Mouse (Mus musculus) hindbrain, postnatal 0 days (tissue): ENCODE measurements around the gene Ruvbl2. TPM values are rescaled to one million over a fixed set of nuclear protein-coding genes. Genes with fewer than 3 reads are reported as not detected.
A peak's percentile ranks its signal among the peaks of the same experiment; 100 is the strongest.

Source experiments
- ATAC-seq: fragments of 200-750 bp; cut with Nextera tagmentation; 2 replicates; pipeline ENCODE4 v1.8.0; 2017; ENCODE audit warnings: mild to moderate bottlenecking, moderate TSS enrichment, moderate library complexity
- DNase-seq: peaks from one replicate; pipeline ENCODE4 v3.0.0-alpha.2; 2015; ENCODE audit warnings: low spot score
- H3K27ac ChIP-seq: fragments of 300-500 bp; sonication (generic); 2 replicates; pipeline ENCODE4 v1.5.1; 2014; ENCODE audit warnings: mild to moderate bottlenecking
- H3K27me3 ChIP-seq: fragments of 300-500 bp; sonication (generic); 2 replicates; pipeline ENCODE4 v1.6.1; 2014; ENCODE audit warnings: low read length, mixed read lengths; ENCODE audit not compliant: insufficient read depth
- H3K36me3 ChIP-seq: fragments of 300-500 bp; sonication (generic); 2 replicates; pipeline ENCODE4 v1.6.1; 2014; ENCODE audit warnings: low read length, mixed read lengths; ENCODE audit not compliant: insufficient read depth
- H3K4me1 ChIP-seq: fragments of 300-500 bp; sonication (generic); 2 replicates; pipeline ENCODE4 v1.6.1; 2014; ENCODE audit warnings: antibody characterized with exemption, low read length, mixed read lengths; ENCODE audit not compliant: insufficient read depth
- H3K4me2 ChIP-seq: fragments of 300-500 bp; sonication (generic); 2 replicates; pipeline ENCODE4 v1.6.1; 2014; ENCODE audit warnings: low read depth, mild to moderate bottlenecking, low read length, moderate library complexity, mixed read lengths
- H3K4me3 ChIP-seq: fragments of 300-500 bp; sonication (generic); 2 replicates; pipeline ENCODE4 v1.5.1; 2014; ENCODE audit warnings: low read length
- H3K9ac ChIP-seq: fragments of 300-500 bp; sonication (generic); replicated peaks from 2 replicates; pipeline ENCODE4 v1.6.1; 2014; ENCODE audit warnings: mild to moderate bottlenecking, low read length, moderate library complexity, mixed read lengths
- H3K9me3 ChIP-seq: fragments of 300-500 bp; sonication (generic); 2 replicates; pipeline ENCODE4 v1.6.1; 2016; ENCODE audit warnings: low read length, mixed read lengths
- CTCF ChIP-seq: IDR thresholded peaks from 2 replicates; pipeline ENCODE4 v1.5.1; 2016; ENCODE audit warnings: antibody characterized with exemption, control low read depth, low read depth
- WGBS: fragments of 180-500 bp; shearing (Covaris S2); extraction: QIAGEN DNeasy Blood & Tissue Kit; methylation state at CpG from one replicate; pipeline ENCODE4 v1.1.7; 2014; 5-methylcytosine and 5-hydroxymethylcytosine counted together
- polyA plus RNA-seq: library from polyadenylated mRNA; unstranded; fragments of >200 nt; fragmentation: Nextera tagmentation; extraction: Ambion mirVana; gene quantifications from 2 replicates; pipeline ENCODE4 v1.2.1, GENCODE M21; 2015
- total RNA-seq: library from RNA; depleted of rRNA; stranded (reverse); fragments of >200 nt; gene quantifications from 2 replicates; pipeline ENCODE4 v1.2.3, GENCODE M21; 2014

Ruvbl2 gene
- total and polyA plus RNA-seq, 2 experiments from 2014 or later, result 82.9 to 147 TPM

DNA sequence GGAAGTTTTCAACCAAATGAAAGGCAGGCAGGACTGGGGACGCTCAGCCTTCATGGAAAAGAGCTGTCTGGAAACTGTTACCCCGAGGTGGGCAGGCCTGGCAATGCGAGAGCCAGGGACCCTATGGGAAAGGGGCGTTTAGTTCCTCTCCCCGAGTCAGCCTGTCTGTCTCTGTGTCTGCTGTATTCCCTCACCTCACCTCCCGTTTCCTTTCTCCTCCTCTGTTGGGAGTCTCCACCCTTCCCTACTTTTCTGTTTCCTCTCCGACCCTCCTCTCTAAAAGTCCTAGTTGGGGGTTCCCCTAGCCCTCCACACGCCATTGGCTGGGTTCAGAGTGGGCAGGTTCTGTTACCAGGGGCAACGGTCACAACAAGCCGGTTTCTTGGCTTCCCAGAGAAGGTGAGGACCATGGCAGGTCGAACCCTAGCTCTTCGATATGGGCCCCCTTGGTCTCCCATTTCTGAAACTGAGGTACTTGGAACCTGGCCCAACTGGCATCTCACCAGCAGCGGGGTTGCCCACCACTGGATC, 19.9 kb downstream of the Ruvbl2 start:
- ATAC-seq (no peak), DNase-seq (no peak)
- H3K9ac ChIP-seq, result no peak overlapping the region
- H3K27me3 ChIP-seq, result peaks cover 45% of the 10 kb centered on the region
- H3K9me3 ChIP-seq, result no peaks in the 10 kb centered on the region
- H3K4me2 ChIP-seq, result no peak overlapping the region
- H3K36me3 ChIP-seq, result peaks cover 21% of the 10 kb centered on the region
- H3K4me3 ChIP-seq, result no peak overlapping the region
- TF ChIP-seq CTCF, result no peak
- no peak overlapping the region for H3K27ac ChIP-seq
- H3K4me1 ChIP-seq, result peaks cover 10% of the 10 kb centered on the region
- WGBS, result 10% methylated on average over 13 of the region's 13 CpGs

DNA sequence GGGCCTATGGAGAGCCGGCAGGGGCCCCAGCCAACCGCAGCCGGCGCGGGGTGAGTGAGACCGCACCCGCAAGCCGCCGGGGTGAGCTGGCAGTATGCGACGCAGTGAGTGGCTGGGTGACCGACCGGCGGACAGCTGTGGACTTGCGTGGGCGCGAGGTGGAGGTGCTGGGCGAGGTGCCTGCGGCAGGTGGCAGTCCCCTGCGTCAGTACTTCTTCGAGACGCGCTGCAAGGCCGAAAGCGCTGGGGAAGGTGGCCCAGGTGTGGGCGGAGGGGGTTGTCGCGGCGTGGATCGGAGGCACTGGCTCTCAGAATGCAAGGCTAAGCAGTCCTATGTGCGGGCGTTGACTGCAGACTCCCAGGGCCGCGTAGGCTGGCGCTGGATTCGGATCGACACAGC, 22.3 kb downstream of the Ruvbl2 start:
- Histone ChIP-seq H3K27ac (no peak overlapping the region), H3K4me3 (peak overlapping the region; percentile 10; the same call in 1 of the 2 replicates), H3K36me3 (no peaks in the 10 kb centered on the region), H3K4me2 (peak overlapping the region; percentile 1; the same call in 1 of the 2 replicates), H3K27me3 (peaks cover 59% of the 10 kb centered on the region), H3K9me3 (no peaks in the 10 kb centered on the region), H3K9ac (no peak overlapping the region), H3K4me1 (peaks cover 10% of the 10 kb centered on the region)
- ATAC-seq (no peak), DNase-seq (no peak)
- no peak for TF ChIP-seq CTCF
- WGBS, result 14% methylated on average over 37 of the region's 37 CpGs

DNA sequence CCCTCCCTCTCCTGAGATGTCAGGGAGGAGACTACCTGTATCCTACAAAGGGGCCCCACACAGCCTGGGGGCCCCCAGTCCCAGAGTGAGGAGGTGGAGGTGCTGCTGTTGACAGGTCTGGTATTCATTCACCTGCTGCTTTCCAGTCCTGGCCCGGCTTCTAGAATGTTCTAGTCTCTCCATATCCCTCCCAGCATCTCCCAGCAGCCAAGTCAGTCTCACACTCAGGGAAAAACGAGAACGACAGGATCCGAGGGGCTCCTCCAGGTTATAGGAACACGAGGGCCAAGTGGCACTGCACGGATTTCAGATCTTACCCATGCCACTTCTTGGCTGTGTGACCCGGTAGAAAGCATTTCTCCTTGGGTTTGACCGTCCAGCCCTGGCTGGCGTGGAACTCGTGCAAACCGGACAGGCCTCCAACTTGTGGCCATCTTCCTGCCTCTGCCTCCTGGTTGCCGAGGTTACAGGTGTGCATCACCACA, 23.1 kb downstream of the Ruvbl2 start:
- Histone ChIP-seq H3K4me3 (no peak overlapping the region), H3K27me3 (peaks cover 62% of the 10 kb centered on the region), H3K36me3 (no peaks in the 10 kb centered on the region), H3K9ac (no peak overlapping the region), H3K9me3 (no peaks in the 10 kb centered on the region), H3K4me2 (no peak overlapping the region), H3K27ac (no peak overlapping the region), H3K4me1 (peaks cover 10% of the 10 kb centered on the region)
- no peak for ATAC-seq
- TF ChIP-seq CTCF, result no peak
- DNase-seq, result no peak
- 44% methylated on average over 12 of the region's 12 CpGs for WGBS

DNA sequence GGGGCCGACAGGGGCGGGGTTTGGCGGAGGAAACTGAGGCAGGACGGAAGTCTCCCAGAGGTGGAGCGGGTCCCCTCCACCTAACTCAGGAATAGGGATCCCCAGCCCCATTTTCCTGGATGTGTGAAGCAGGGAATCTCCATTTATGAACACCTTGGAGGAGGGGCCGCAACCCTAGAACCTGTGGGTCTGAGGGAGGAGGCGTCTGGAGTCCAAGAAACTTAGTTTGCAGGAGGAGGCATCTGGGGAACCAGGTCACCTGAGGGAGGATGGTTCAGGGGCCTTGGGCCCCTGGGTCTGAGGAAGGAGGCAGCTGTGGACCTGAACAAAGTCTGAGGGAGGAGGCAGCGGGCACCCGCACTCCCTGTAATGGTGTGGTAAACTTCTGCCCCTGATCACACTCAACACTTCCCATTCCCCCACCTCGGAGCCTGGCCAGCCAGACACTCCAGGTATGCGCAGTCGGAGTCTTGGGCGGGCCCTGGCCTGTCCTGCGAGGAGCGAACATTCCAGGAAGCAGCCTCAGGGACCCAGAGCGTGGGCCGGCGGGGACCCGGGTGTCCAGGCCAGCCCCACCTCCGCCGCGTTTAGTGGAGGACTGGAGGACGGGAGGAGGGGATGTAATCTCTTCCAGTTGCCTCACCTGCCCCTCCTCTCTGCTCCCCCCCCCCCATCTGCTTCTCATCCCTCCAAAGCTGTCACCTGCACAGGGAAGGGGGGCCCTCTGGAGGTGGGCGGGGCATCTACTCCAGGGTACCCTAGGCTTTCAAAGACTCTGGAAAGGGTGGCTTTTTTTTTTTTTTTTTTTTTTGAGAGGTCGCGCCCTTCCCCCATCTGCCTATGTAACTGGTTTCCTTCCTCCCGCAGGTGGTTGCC, 23.8 kb downstream of the Ruvbl2 start:
- Histone ChIP-seq H3K9ac (peak overlapping the region; percentile 54), H3K27ac (no peak overlapping the region), H3K4me3 (peak overlapping the region; percentile 49), H3K27me3 (peaks cover 69% of the 10 kb centered on the region), H3K4me1 (peaks cover 10% of the 10 kb centered on the region), H3K4me2 (peak overlapping the region; percentile 84), H3K36me3 (no peaks in the 10 kb centered on the region), H3K9me3 (no peaks in the 10 kb centered on the region)
- DNase-seq (no peak), ATAC-seq (no peak)
- no peak for TF ChIP-seq CTCF
- WGBS, result 2% methylated on average over 27 of the region's 27 CpGs

DNA sequence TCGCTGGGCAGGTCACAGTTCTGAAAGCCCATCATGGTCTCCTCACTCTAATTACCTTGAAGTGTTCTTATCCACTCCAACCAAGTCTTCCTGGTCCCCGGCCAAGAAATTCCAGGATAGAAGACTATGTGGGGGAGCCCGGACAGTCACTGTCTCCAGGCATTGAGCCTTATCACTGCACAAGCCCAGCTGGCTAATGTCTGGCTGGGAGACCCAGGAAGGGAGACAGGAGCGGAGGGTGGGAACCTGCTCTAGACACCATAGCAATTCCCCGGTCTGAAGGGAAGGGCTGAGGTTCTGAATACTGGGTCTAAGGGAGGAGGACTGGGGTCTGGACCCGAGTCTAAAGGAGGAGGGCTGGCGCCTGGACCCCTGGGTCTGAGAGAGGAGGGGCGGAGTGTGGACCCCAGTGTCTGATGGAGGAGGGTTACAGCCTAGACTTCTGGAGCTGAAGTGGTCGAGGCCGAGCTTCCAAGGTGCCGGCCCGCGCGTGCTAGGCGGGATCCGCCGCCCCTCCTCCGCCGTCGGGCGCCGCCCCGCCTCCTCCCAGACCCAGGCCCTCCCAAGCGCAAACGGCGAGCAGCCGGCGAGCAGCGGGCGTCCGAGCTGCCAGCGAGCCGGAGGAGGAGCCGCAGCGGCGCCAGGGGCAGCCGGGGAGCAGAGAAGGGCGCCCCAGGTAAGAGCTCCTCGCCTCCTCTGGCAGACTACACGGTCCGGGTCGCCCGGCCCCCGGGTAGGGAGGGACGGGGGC, 24.6 kb downstream of the Ruvbl2 start, which contains the start of gene Ntf5:
Gene Ntf5, plus strand, starts transcription at position 583 of the 751 bp plus-strand sequence.
- no peak for TF ChIP-seq CTCF
- Histone ChIP-seq H3K9me3 (no peaks in the 10 kb centered on the region), H3K4me3 (peak within 1 kb of the TSS; percentile 49), H3K4me1 (peaks cover 10% of the 10 kb centered on the region), H3K27ac (no peak within 1 kb of the TSS), H3K27me3 (peaks cover 73% of the 10 kb centered on the region), H3K36me3 (no peaks in the 10 kb centered on the region), H3K9ac (peak within 1 kb of the TSS; percentile 54), H3K4me2 (peak within 1 kb of the TSS; percentile 84)
- WGBS, result 3% methylated on average over 37 of the region's 45 CpGs
- DNase-seq (peak; percentile 38), ATAC-seq (peak; percentile 36; the same call in 1 of the 2 replicates)

DNA sequence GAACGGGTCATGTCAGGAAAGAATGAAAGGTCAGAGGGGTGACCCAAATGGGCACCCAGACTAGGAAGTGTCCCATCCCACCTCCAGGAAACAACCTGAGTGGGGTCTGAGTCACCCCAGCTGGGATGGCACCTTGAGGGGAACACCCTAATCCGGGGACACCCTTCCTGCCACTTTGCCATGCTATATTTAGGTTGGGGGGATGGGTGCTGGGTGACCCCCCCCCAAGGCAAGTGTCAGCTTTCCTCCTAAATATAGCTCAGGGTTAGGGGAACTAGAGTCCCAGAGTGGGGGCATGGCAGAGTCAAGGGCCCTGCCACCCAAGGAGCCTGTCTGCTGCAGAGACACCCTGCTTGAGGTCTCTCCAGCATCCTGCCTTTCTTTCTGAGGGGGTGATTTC, 25.5 kb downstream of the Ruvbl2 start:
- WGBS, result 77% methylated on average over 2 of the region's 2 CpGs
- Histone ChIP-seq H3K9me3 (no peaks in the 10 kb centered on the region), H3K9ac (no peak overlapping the region), H3K4me1 (peaks cover 10% of the 10 kb centered on the region), H3K27me3 (peaks cover 78% of the 10 kb centered on the region), H3K36me3 (no peaks in the 10 kb centered on the region), H3K4me2 (no peak overlapping the region), H3K27ac (no peak overlapping the region), H3K4me3 (no peak overlapping the region)
- ATAC-seq (no peak), DNase-seq (no peak)
- no peak for TF ChIP-seq CTCF
